Mouse (Mus musculus) neural tube, postnatal 0 days (tissue): ENCODE measurements around the gene Metap1d. TPM values are rescaled to one million over a fixed set of nuclear protein-coding genes. Genes with fewer than 3 reads are reported as not detected.

Experiments used
- polyA plus RNA-seq: library from polyadenylated mRNA; unstranded; fragments of >200 nt; fragmentation: Nextera tagmentation; extraction: Ambion mirVana; gene quantifications from 2 replicates; pipeline ENCODE4 v1.2.1, GENCODE M21; 2015

Metap1d gene
- polyA plus RNA-seq: 24.5 and 28.4 TPM in 2 replicates

DNA sequence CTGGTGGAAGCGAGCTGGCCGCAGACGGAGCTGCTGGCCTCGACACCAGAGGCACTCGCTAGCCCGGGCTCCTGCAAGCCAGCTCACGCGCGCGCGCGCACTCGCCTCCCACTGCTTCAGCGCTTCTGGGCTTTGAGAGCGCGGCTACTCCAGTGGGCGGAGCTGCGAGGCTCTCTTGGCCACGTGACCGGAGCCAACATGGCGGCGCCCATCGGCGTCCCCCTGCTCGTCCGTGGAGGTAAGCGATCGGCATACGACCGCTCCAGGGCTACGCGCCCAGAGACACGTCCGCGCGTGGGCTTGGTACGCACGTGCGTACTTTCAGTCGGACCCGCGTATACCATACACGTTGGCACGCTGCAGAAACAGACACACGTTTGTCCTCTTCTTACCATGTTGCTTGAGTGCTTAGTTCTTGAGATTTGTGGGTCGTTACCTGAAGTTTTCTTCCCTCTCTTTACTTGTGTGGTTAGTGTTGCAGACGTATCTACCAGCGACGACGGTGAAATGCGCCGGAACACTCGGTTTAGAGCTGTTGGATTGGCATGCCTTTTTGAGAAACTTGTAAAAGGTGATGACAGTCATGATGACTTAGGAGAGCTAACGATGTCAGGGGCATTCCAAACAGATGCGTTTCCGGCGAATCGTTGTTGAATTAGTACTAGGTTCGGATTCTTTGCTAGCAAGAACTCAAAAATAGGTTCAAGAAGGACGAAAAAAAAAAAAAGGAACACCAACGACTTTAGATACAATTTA lies at the start of gene Metap1d:
Metap1d (plus strand) TSS at position 116 of the 756 bp plus-strand sequence.

DNA sequence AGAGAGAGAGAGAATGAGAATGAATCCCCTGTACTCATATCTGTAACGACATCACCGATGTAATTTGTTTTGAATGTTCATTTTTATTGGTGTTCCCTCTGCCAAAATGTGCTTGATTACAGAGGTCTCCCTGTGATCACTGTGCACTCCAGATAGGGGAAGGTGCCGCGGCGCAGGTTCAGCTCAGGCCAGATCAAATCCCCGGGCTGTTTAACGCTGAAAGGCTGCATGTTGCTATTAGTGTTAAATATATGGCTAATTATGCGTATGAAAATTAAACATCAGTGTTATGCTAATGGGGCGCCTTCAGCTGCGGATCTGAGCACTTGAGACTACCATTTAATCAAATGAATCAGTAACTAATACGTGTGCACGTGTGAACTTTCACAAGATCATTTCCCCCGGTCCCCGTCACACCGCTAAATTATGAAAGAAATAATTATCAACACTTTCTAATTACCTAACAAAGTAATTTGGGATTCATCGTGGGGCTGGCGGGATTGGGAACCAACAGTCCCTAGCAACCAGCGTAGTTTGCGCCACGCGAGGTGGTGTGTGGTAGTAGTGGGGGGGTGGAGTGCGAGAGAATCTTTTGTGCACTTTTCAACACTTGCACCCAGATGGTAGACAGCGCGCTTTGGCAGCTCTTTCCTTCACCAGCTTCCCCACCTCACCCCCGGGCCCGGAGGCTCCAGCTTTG lies 75.1 kb downstream of the Metap1d start, which contains the start of gene Dlx1:
Dlx1 (plus strand) TSS at position 100 of the 700 bp plus-strand sequence.

DNA sequence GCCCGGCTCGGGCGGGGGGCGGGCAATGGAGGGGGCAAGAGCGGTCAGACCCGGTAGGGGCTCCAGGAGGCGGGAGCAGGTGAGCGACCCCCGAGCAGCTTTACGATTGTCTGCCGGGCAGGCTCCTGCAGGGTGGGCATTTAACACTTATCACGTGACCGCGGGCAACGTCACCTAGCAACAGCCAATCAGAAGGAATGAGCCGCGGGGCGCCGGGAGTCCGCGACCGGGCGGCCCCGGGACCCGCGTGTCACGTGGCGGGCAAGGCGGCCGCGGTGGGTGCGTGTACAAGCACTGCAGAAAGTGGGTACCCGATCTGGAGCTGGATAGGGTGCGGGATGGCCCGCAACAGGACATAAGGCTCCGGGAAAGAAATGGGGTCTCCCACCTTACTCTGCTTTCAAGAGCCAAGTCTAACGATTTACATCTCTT lies 93.6 kb downstream of the Metap1d start, which contains the start of gene Dlx2:
Dlx2 (minus strand) TSS at position 115 of the 432 bp plus-strand sequence.

Other genes starting within 250 kb of the Metap1d start
- 119 and 126 TPM in 2 replicates for gene Dync1i2, start 241.6 kb upstream of the Metap1d start, polyA plus RNA-seq
- 106 and 114 TPM in 2 replicates for gene Slc25a12, start 85.5 kb upstream of the Metap1d start, polyA plus RNA-seq
- gene Hat1, start 64.3 kb upstream of the Metap1d start, polyA plus RNA-seq: 35.6 and 37.6 TPM in 2 replicates
- gene Dlx1, start 74.8 kb downstream of the Metap1d start, polyA plus RNA-seq: not detected in 2 replicates
- gene Dlx2, start 93.5 kb downstream of the Metap1d start, polyA plus RNA-seq: 0.06 TPM in 1 of 2 replicates, not detected in the other